Mouse (Mus musculus): Measurements from ENCODE around the gene Myoz1. TPM values are rescaled to one million over a fixed set of nuclear protein-coding genes. Genes with fewer than 3 reads are reported as not detected.

Gene Myoz1
- polyA plus RNA-seq (2017; shearing (Covaris generic)) = not detected

GRCm38 (mm10) chr14:20656361-20656760 is at the start of gene Myoz1:
TSS of gene Myoz1 (minus strand) at chr14:20656540.

GRCm38 (mm10) chr14:20702741-20703381 is 46.5 kb upstream of the Myoz1 start, which contains the start of gene Chchd1:
TSS of gene Chchd1 (plus strand) at chr14:20703006.

GRCm38 (mm10) chr14:20694884-20695760 is 38.8 kb upstream of the Myoz1 start, which contains the start of gene Fut11:
TSS of gene Fut11 (plus strand) at chr14:20694968.

GRCm38 (mm10) chr14:20674064-20674833 is 17.9 kb upstream of the Myoz1 start, which contains the start of gene Sec24c:
TSS of gene Sec24c (plus strand) at chr14:20674308.

GRCm38 (mm10) chr14:20668154-20668810 is 11.9 kb upstream of the Myoz1 start, which contains the start of gene Synpo2l:
TSS of gene Synpo2l (minus strand) at chr14:20668354.

GRCm38 (mm10) chr14:20640644-20641437 is 15.5 kb downstream of the Myoz1 start, which contains the start of gene Usp54:
TSS of gene Usp54 (minus strand) at chr14:20641063.

Other genes starting within 250 kb of the Myoz1 start
- not detected for gene Cfap70, start 204.3 kb downstream of the Myoz1 start, polyA plus RNA-seq (2017; shearing (Covaris generic))
- 44.0 TPM for gene Anxa7, start 176.4 kb downstream of the Myoz1 start, polyA plus RNA-seq (2017; shearing (Covaris generic))
- 1.7 TPM for gene Mss51, start 159.6 kb downstream of the Myoz1 start, polyA plus RNA-seq (2017; shearing (Covaris generic))
- gene Ppp3cb, start 110.0 kb downstream of the Myoz1 start, polyA plus RNA-seq (2017; shearing (Covaris generic)) = 31.4 TPM
- 3.5 TPM for gene Usp54, start 15.5 kb downstream of the Myoz1 start, polyA plus RNA-seq (2017; shearing (Covaris generic))
- gene Synpo2l, start 11.8 kb upstream of the Myoz1 start, polyA plus RNA-seq (2017; shearing (Covaris generic)) = not detected
- gene Sec24c, start 17.8 kb upstream of the Myoz1 start, polyA plus RNA-seq (2017; shearing (Covaris generic)) = 226 TPM
- gene Fut11, start 38.4 kb upstream of the Myoz1 start, polyA plus RNA-seq (2017; shearing (Covaris generic)) = 12.2 TPM
- 127 TPM for gene Chchd1, start 46.5 kb upstream of the Myoz1 start, polyA plus RNA-seq (2017; shearing (Covaris generic))
- gene Zswim8, start 51.0 kb upstream of the Myoz1 start, polyA plus RNA-seq (2017; shearing (Covaris generic)) = 49.7 TPM
- gene Ndst2, start 78.0 kb upstream of the Myoz1 start, polyA plus RNA-seq (2017; shearing (Covaris generic)) = 54.5 TPM
- 7.6 TPM for gene Camk2g, start 137.5 kb upstream of the Myoz1 start, polyA plus RNA-seq (2017; shearing (Covaris generic))
- gene Plau, start 180.1 kb upstream of the Myoz1 start, polyA plus RNA-seq (2017; shearing (Covaris generic)) = not detected